Mouse (Mus musculus): ENCODE measurements around the gene Dhh. TPM values are rescaled to one million over a fixed set of nuclear protein-coding genes. Genes with fewer than 3 reads are reported as not detected.

Gene Dhh
- polyA plus RNA-seq, 1 experiment from 2014 or later, result 0.44 TPM

- ATAC-seq (ENCODE audit: insufficient read depth, low FRiP score, low TSS enrichment), result peak; percentile 86
- Histone ChIP-seq H3K27ac (ENCODE audit: low read depth, low read length) (peak overlapping the region; percentile 95), H3K9me3 (ENCODE audit: control insufficient read depth, low read length) (no peaks in the 10 kb centered on the region), H3K4me2 (ENCODE audit: low read depth) (peak overlapping the region; percentile 91), H3K4me3 (ENCODE audit: low read depth, low read length) (peak overlapping the region; percentile 93), H3K9ac (ENCODE audit: low read length) (peak overlapping the region; percentile 99), H3K36me3 (ENCODE audit: control insufficient read depth, insufficient read depth, low read length) (no peaks in the 10 kb centered on the region), H3K4me1 (ENCODE audit: control insufficient read depth, insufficient read depth, low read length) (peaks cover 24% of the 10 kb centered on the region), H3K27me3 (ENCODE audit: control insufficient read depth, insufficient read depth, low read length) (no peaks in the 10 kb centered on the region)
- DNase-seq (ENCODE audit: low spot score), result peak; percentile 95
- whole genome bisulfite sequencing, result 2% methylated on average over 49 of the region's 51 CpGs
These were observed 26.1 kb downstream of the Dhh start for GRCm38 (mm10) chr15:98871916-98872888.

DNA sequence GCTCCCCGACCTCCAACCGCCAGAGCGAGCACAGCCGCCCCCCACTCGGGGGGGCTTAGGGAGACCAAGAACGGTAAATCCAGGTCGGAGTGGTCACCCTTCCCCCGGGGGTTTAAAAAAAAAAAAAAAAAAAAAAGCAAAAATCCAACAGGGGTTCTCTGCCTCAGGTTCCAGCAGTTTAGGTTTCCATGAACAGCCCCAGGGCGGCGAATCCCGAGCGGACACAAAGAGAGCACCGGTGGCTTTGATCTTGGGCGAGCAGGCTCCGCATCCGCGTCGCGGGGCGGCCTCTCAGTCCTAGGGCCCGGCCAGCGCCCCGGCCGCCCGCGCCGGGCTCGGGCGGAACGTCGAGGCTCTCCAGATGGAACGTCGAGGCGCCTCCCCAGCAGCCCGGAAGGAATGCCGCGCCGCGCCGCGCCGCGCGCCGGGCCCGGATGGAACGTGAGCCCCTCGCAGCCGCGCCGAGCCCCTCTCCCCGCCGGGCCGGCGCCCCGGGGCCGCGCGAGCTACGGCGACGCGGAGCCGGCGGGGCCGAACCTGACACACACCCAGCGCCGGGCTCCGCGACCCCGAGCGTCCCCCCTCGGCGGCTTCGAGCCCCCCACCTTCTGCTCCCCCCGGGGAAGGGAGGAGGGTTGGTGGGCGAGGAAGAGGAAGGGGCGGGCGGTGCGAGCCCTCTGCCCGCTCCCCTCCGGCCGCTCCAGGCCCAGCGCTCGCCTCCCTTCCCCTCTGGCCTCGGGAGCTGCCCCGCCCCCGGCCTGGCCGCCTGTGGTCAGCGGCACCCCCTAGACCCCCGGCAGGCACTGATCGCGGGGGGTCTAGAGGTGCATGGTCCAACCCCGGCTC lies 27.0 kb downstream of the Dhh start, which contains the start of gene Kmt2d:
Gene Kmt2d, minus strand, starts transcription at position 135 of the 846 bp plus-strand sequence.
- Histone ChIP-seq H3K36me3 (ENCODE audit: control insufficient read depth, insufficient read depth, low read length) (no peaks in the 10 kb centered on the region), H3K9ac (ENCODE audit: low read length) (peak within 1 kb of the TSS; percentile 99), H3K27me3 (ENCODE audit: control insufficient read depth, insufficient read depth, low read length) (no peaks in the 10 kb centered on the region), H3K9me3 (ENCODE audit: control insufficient read depth, low read length) (no peaks in the 10 kb centered on the region), H3K4me2 (ENCODE audit: low read depth) (peak within 1 kb of the TSS; percentile 91), H3K4me1 (ENCODE audit: control insufficient read depth, insufficient read depth, low read length) (peaks cover 24% of the 10 kb centered on the region), H3K27ac (ENCODE audit: low read depth, low read length) (peak within 1 kb of the TSS; percentile 95), H3K4me3 (ENCODE audit: low read depth, low read length) (peak within 1 kb of the TSS; percentile 93)
- WGBS, result 1% methylated on average over 46 of the region's 94 CpGs
- ATAC-seq (ENCODE audit: insufficient read depth, low FRiP score, low TSS enrichment) (peak; percentile 45), DNase-seq (ENCODE audit: low spot score) (peak; percentile 58)

DNA sequence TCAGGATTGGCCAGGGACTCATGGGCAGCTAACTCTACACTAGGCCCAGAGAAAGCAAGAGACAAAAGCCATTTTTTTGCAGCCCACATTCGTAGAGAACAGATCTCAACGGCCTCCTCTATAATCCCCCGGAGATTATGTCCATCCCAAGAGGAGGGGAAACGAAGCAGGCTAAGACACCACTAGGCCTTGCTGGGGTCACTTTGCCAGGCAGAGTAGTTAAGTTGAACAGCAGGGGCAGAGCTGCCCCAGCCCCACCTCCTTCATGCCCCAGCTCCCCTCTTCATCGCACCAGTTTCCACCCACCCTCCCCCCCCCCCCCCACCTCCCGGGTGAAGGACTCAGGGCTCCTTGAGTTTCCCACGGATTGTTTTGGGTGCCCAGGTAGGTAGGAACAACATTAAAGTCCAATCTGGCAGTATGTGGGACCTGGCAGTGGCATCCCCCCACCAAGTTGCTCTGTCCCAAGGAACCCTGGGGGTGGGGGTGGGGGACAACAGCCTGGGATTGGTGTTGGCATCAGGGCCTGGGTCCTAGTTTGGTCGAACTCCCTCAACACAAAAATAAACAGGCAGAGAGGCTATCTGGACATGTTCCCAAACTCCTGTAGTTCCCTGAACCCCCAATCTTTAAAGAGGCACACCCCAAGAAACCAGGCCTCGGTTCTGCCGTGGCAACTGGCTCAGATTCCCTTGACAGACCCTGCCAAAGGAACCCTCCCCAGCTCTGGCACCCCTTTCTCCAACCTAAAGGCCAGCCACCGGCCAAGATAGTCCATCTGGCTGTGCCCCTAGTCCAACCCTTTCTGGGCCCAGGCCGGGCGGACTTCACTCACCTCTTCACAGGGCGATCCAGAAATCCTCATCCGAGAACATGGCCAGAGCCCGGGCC lies 27.9 kb downstream of the Dhh start:
- peak overlapping the region; percentile 91 for H3K4me2 ChIP-seq (ENCODE audit: low read depth)
- H3K9me3 ChIP-seq (ENCODE audit: control insufficient read depth, low read length), result no peaks in the 10 kb centered on the region
- peak overlapping the region; percentile 99 for H3K9ac ChIP-seq (ENCODE audit: low read length)
- H3K4me1 ChIP-seq (ENCODE audit: control insufficient read depth, insufficient read depth, low read length), result peaks cover 24% of the 10 kb centered on the region
- H3K27me3 ChIP-seq (ENCODE audit: control insufficient read depth, insufficient read depth, low read length), result no peaks in the 10 kb centered on the region
- peaks cover 5% of the 10 kb centered on the region for H3K36me3 ChIP-seq (ENCODE audit: control insufficient read depth, insufficient read depth, low read length)
- DNase-seq (ENCODE audit: low spot score) (peak; percentile 32), ATAC-seq (ENCODE audit: insufficient read depth, low FRiP score, low TSS enrichment) (no peak)
- H3K4me3 ChIP-seq (ENCODE audit: low read depth, low read length), result peak overlapping the region; percentile 93
- H3K27ac ChIP-seq (ENCODE audit: low read depth, low read length), result 0 out of 2 replicates have a peak overlapping the region, but pooled peaks have one; percentile 95
- under 1% methylated on average over 16 of the region's 16 CpGs for WGBS

DNA sequence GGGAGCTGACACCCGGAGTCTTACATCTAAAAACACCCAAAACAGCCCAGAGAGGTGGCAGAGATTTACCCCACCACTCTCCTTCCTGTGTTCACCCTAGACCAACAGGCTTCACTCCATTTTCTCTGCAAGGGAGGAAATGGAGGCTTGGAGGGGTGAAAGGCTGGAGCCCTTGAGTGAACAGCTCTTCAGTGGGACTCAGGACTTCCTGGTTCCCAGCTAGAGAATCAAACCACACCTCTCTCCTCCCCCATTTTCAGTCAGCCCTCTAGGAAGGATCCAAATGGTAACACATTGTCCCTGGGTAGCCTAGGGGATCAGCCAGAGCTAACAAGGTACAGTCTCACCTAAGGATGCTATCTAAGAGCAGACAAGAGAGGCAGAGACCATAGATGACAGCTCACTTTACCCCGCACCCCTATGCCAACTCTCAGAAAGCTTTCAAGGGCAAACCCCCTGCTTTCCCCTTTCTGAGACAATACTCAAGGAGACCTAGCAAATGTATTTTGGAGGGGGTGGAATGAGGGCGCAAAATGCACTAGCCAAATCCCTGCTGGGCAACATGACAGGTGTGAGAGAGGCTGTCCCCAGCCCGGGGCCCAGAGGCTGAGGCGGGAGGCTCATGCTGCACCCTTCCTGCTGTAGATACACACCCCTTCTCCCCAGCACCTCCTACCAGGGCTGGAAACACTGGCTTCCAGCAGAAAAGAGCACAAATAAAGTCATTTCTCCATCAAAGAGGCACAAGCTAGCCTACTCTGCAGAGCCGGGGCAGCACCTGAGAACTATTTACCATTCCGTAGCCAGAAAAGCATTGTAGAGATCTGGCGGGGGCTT lies 28.8 kb downstream of the Dhh start:
- Histone ChIP-seq H3K9me3 (ENCODE audit: control insufficient read depth, low read length) (no peaks in the 10 kb centered on the region), H3K4me2 (ENCODE audit: low read depth) (peak overlapping the region; percentile 91), H3K4me1 (ENCODE audit: control insufficient read depth, insufficient read depth, low read length) (peaks cover 24% of the 10 kb centered on the region), H3K27ac (ENCODE audit: low read depth, low read length) (no peak overlapping the region), H3K36me3 (ENCODE audit: control insufficient read depth, insufficient read depth, low read length) (peaks cover 11% of the 10 kb centered on the region), H3K4me3 (ENCODE audit: low read depth, low read length) (peak overlapping the region; percentile 93), H3K9ac (ENCODE audit: low read length) (peak overlapping the region; percentile 99), H3K27me3 (ENCODE audit: control insufficient read depth, insufficient read depth, low read length) (no peaks in the 10 kb centered on the region)
- ATAC-seq (ENCODE audit: insufficient read depth, low FRiP score, low TSS enrichment) (no peak), DNase-seq (ENCODE audit: low spot score) (no peak)
- WGBS, result 15% methylated on average over 8 of the region's 8 CpGs

DNA sequence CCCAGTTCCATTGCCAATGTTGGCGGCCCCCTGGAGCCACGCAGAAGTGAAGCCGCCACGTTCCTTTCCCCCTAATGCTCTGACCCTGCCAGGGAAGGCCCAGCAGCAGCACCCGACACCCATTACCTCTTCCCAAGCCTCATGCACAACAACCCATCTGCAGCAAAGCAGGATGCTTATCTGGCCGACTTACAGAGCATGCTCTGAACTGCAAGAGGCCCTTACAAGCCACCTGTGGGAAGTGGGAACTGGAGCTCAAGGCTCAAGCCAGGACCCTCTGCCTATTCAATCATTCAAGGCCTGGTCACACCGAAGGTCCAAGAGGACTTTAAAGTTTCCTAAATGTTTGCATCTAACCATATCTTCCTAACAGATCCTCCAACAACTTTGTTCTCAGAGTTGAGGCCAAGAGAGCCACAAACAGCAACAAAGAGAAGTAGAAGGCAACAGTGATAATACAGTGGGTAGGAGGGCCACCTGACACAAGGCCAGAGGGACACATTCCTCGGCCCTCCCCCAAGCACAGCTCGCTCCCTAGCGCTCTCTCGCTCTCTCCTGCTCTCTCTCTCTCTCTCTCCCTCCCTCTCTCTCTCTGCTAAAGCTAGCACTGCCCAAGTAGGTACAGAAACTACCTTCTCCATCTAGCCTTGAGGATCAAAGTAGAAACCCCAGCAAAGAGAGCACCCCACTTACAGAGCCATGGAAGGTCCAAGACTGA lies 29.8 kb downstream of the Dhh start:
- Histone ChIP-seq H3K4me3 (ENCODE audit: low read depth, low read length) (peak overlapping the region; percentile 93), H3K27ac (ENCODE audit: low read depth, low read length) (no peak overlapping the region; the same call in 1 of the 2 replicates), H3K4me1 (ENCODE audit: control insufficient read depth, insufficient read depth, low read length) (peaks cover 24% of the 10 kb centered on the region), H3K9ac (ENCODE audit: low read length) (peak overlapping the region; percentile 99), H3K36me3 (ENCODE audit: control insufficient read depth, insufficient read depth, low read length) (peaks cover 21% of the 10 kb centered on the region), H3K27me3 (ENCODE audit: control insufficient read depth, insufficient read depth, low read length) (no peaks in the 10 kb centered on the region), H3K4me2 (ENCODE audit: low read depth) (peak overlapping the region; percentile 91), H3K9me3 (ENCODE audit: control insufficient read depth, low read length) (no peaks in the 10 kb centered on the region)
- ATAC-seq (ENCODE audit: insufficient read depth, low FRiP score, low TSS enrichment), result no peak
- no peak for DNase-seq (ENCODE audit: low spot score)
- 44% methylated on average over 11 of the region's 11 CpGs for WGBS

GRCm38 (mm10) chr15:98867321-98867720 lies 31.0 kb downstream of the Dhh start:
- Histone ChIP-seq H3K9me3 (ENCODE audit: control insufficient read depth, low read length) (no peaks in the 10 kb centered on the region), H3K36me3 (ENCODE audit: control insufficient read depth, insufficient read depth, low read length) (peaks cover 30% of the 10 kb centered on the region), H3K4me2 (ENCODE audit: low read depth) (no peak overlapping the region), H3K4me1 (ENCODE audit: control insufficient read depth, insufficient read depth, low read length) (peaks cover 20% of the 10 kb centered on the region), H3K4me3 (ENCODE audit: low read depth, low read length) (no peak overlapping the region), H3K9ac (ENCODE audit: low read length) (no peak overlapping the region), H3K27me3 (ENCODE audit: control insufficient read depth, insufficient read depth, low read length) (no peaks in the 10 kb centered on the region), H3K27ac (ENCODE audit: low read depth, low read length) (no peak overlapping the region)
- DNase-seq (ENCODE audit: low spot score) (no peak), ATAC-seq (ENCODE audit: insufficient read depth, low FRiP score, low TSS enrichment) (no peak)
- 82% methylated on average over 6 of the region's 6 CpGs for WGBS

DNA sequence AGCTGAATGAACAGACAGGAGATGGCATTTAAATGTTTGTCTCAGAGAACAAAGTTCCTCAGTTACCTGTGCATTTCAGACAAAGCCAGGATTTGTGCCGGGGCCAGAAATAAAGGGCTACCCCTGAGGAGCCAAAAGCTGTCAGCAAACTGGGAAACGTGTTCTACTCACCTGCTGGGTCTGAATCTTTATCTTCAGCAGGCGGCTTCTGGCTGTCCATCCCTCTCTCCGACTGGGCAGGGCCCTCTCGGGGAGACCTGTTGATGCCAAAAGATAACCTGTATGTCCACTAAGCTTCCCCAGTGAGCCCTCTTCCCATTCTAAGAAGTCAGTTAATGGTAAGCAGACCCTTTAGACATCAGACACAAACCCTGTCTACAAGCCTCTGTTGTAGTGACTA lies 31.8 kb downstream of the Dhh start:
- Histone ChIP-seq H3K9me3 (ENCODE audit: control insufficient read depth, low read length) (no peaks in the 10 kb centered on the region), H3K36me3 (ENCODE audit: control insufficient read depth, insufficient read depth, low read length) (peaks cover 38% of the 10 kb centered on the region), H3K27ac (ENCODE audit: low read depth, low read length) (no peak overlapping the region), H3K9ac (ENCODE audit: low read length) (no peak overlapping the region), H3K4me2 (ENCODE audit: low read depth) (no peak overlapping the region), H3K4me3 (ENCODE audit: low read depth, low read length) (no peak overlapping the region), H3K4me1 (ENCODE audit: control insufficient read depth, insufficient read depth, low read length) (peaks cover 20% of the 10 kb centered on the region), H3K27me3 (ENCODE audit: control insufficient read depth, insufficient read depth, low read length) (no peaks in the 10 kb centered on the region)
- no peak for ATAC-seq (ENCODE audit: insufficient read depth, low FRiP score, low TSS enrichment)
- no peak for DNase-seq (ENCODE audit: low spot score)
- 88% methylated on average over 5 of the region's 5 CpGs for WGBS

Data from neural tube, embryonic 11.5 days (tissue).